In genomic region chr7:19506326-19506725, GRCm38 (mm10) we compare ENCODE assay signal across 9 mouse cellular contexts. TPM values are rescaled to one million over a fixed set of nuclear protein-coding genes. Genes with fewer than 3 reads are reported as not detected.
DNase-seq lines count a peak whose midpoint lies in the region; TF ChIP-seq lines count a peak whose summit lies in the region.
"Had no signal": no experiment of that assay in that cellular context is flagged by ENCODE, and none has a peak within 500 bp of the region (broad histone marks: within the 10 kb centered on the region; RNA-seq: fewer than 3 reads in every experiment).

No protein-coding gene starts in this region.

- TF ChIP-seq POLR2A in cortical plate, adult 2 months (IDR thresholded peaks at IDR 0.05; ENCODE audit: extremely low read depth, insufficient read depth, low read length), result no peak

- intact Hi-C loops in gastrocnemius, postnatal 36 days (cut with DNase I), result loop anchor here (5.0 kb wide), 1 partner anchor 66 kb away; no protein-coding TSS in a partner anchor

- 29% methylated on average over 6 of the region's 6 CpGs for WGBS in limb, embryonic 10.5 days

- H3K27me3 ChIP-seq in limb, embryonic 10.5 days (ENCODE audit: low read depth, poor library complexity, severe bottlenecking), result no peaks in the 10 kb centered on the region
- H3K27me3 ChIP-seq in splenic B cell, adult 2 months (ENCODE audit: control insufficient read depth, insufficient read depth, low read length, poor library complexity, severe bottlenecking), result no peaks in the 10 kb centered on the region

- peaks cover 2% of the 10 kb centered on the region; the same call in 1 of the 2 replicates for H3K4me1 ChIP-seq in cortical plate, adult 2 months (ENCODE audit: control insufficient read depth, insufficient read depth, low read length)
- peaks cover 24% of the 10 kb centered on the region for H3K4me1 ChIP-seq in limb, embryonic 10.5 days

- TF ChIP-seq CTCF in cortical plate, adult 2 months (IDR thresholded peaks at IDR 0.05; ENCODE audit: extremely low read depth, insufficient read depth, low read length), result no peak

- DNase-seq in kidney, postnatal 4 days, result peak; percentile 50 to 56
- no peak for DNase-seq in kidney, adult 8-10 months
- no peak for DNase-seq in limb, embryonic 10.5 days (ENCODE audit: low spot score)
- peak; percentile 55 for DNase-seq in splenic B cell, adult 2 months (ENCODE audit: low read depth, low spot score)
- no peak for DNase-seq in layer of hippocampus, postnatal 14 days (ENCODE audit: low spot score in 2 of 2)
- DNase-seq in layer of hippocampus, adult 8-10 months (ENCODE audit: low spot score in 2 of 2), result no peak
- no peak for DNase-seq in gastrocnemius, postnatal 36 days
- DNase-seq: cerebellum, adult 9-10 months had no signal

- H3K4me3 ChIP-seq in cortical plate, adult 2 months (ENCODE audit: insufficient read depth, low read length), result 0 out of 2 replicates have a peak overlapping the region, but pooled peaks have one; percentile 59
- peak overlapping the region; percentile 76; the same call in 1 of the 2 replicates for H3K4me3 ChIP-seq in limb, embryonic 10.5 days

- no peak overlapping the region for H3K27ac ChIP-seq in cortical plate, adult 2 months (ENCODE audit: insufficient read depth, low read length)
- H3K27ac ChIP-seq in limb, embryonic 10.5 days, result no peak overlapping the region; the same call in 1 of the 2 replicates

- H3K9me3 ChIP-seq in limb, embryonic 10.5 days (replicated peaks), result no peaks in the 10 kb centered on the region

- H3K36me3 ChIP-seq in limb, embryonic 10.5 days, result peaks cover 3% of the 10 kb centered on the region; the same call in 1 of the 2 replicates
- no peaks in the 10 kb centered on the region for H3K36me3 ChIP-seq in splenic B cell, adult 2 months (ENCODE audit: control insufficient read depth, insufficient read depth, low read length, poor library complexity, severe bottlenecking)

RNA-seq across cellular contexts. Expression of gene Bloc1s3, which starts 1.8 kb away (rescaled TPM):
- 7.6 and 7.9 TPM in 2 replicates for polyA plus RNA-seq in cortical plate, adult 2 months (2012; rRNA removed)
- 2.3 and 2.4 TPM in 2 replicates for polyA plus RNA-seq in limb, embryonic 10.5 days (2016; fragmentation: Nextera tagmentation; extraction: Ambion mirVana)
- 1 to 10 TPM; 6.4 to 7.0 TPM for total RNA-seq in layer of hippocampus, postnatal 14 days (2021)
- total RNA-seq in layer of hippocampus, adult 8-10 months (2022), result 1 to 10 TPM; 4.7 to 6.7 (median 5.9) TPM
- 1 to 10 TPM; 1.5 to 1.7 TPM for total RNA-seq in gastrocnemius, postnatal 36 days (2021)

RNA-seq across cellular contexts. Expression of gene Trappc6a, which starts 1.9 kb away (rescaled TPM):
- polyA plus RNA-seq in cortical plate, adult 2 months (2012; rRNA removed), result 22.6 TPM in 2 replicates
- polyA plus RNA-seq in limb, embryonic 10.5 days (2016; fragmentation: Nextera tagmentation; extraction: Ambion mirVana), result 74.0 and 90.5 TPM in 2 replicates
- total RNA-seq in layer of hippocampus, postnatal 14 days (2021), result 10 to 100 TPM; 23.0 to 24.2 TPM
- total RNA-seq in layer of hippocampus, adult 8-10 months (2022), result 10 to 100 TPM; 17.1 to 25.2 (median 21.6) TPM
- total RNA-seq in gastrocnemius, postnatal 36 days (2021), result 1 to 10 TPM; 6.4 to 8.8 TPM

RNA-seq across cellular contexts. Expression of gene Nkpd1, which starts 11.3 kb away (rescaled TPM):
- 0.98 and 1.1 TPM in 2 replicates for polyA plus RNA-seq in cortical plate, adult 2 months (2012; rRNA removed)
- polyA plus RNA-seq in limb, embryonic 10.5 days (2016; fragmentation: Nextera tagmentation; extraction: Ambion mirVana), result 0.10 and 0.11 TPM in 2 replicates
- total RNA-seq in layer of hippocampus, postnatal 14 days (2021), result under 1 TPM; 0.48 to 0.69 TPM
- under 1 TPM; 0.39 to 0.86 (median 0.77) TPM for total RNA-seq in layer of hippocampus, adult 8-10 months (2022)
- not detected for total RNA-seq in gastrocnemius, postnatal 36 days (2021)

RNA-seq across cellular contexts. Expression of gene Exoc3l2, which starts 43.2 kb away (rescaled TPM):
- 0.06 and 0.23 TPM in 2 replicates for polyA plus RNA-seq in cortical plate, adult 2 months (2012; rRNA removed)
- 1.2 and 1.7 TPM in 2 replicates for polyA plus RNA-seq in limb, embryonic 10.5 days (2016; fragmentation: Nextera tagmentation; extraction: Ambion mirVana)
- total RNA-seq in layer of hippocampus, postnatal 14 days (2021), result 1 to 10 TPM in 1 of 2 experiments, under 1 TPM in 1; 0.91 to 1.0 TPM
- under 1 TPM; 0.08 to 0.41 (median 0.38) TPM for total RNA-seq in layer of hippocampus, adult 8-10 months (2022)
- total RNA-seq in gastrocnemius, postnatal 36 days (2021), result under 1 TPM; 0.51 to 0.72 TPM

RNA-seq across cellular contexts. Expression of gene Mark4, which starts 47.7 kb away (rescaled TPM):
- polyA plus RNA-seq in cortical plate, adult 2 months (2012; rRNA removed), result 52.0 and 55.4 TPM in 2 replicates
- 7.6 and 8.0 TPM in 2 replicates for polyA plus RNA-seq in limb, embryonic 10.5 days (2016; fragmentation: Nextera tagmentation; extraction: Ambion mirVana)
- total RNA-seq in layer of hippocampus, postnatal 14 days (2021), result 100 to 1,000 TPM; 114 to 119 TPM
- total RNA-seq in layer of hippocampus, adult 8-10 months (2022), result 100 to 1,000 TPM in 1 of 4 experiments, 10 to 100 TPM in 3; 87.6 to 103 (median 95.0) TPM
- 10 to 100 TPM; 14.9 to 15.5 TPM for total RNA-seq in gastrocnemius, postnatal 36 days (2021)

Comparison
In these comparisons a context has a peak if more than half of its experiments do, and no peak if none do; other contexts are left out.
1. DNase-seq: peak in kidney, postnatal 4 days (2 of 2) and splenic B cell, adult 2 months (single experiment); none in kidney, adult 8-10 months (0 of 2), limb, embryonic 10.5 days (single experiment), layer of hippocampus, postnatal 14 days (0 of 2), layer of hippocampus, adult 8-10 months (0 of 2) and gastrocnemius, postnatal 36 days (0 of 2).